Mouse (Mus musculus) limb, embryonic 15.5 days (tissue): Measurements from ENCODE around the gene Foxp2. TPM values are rescaled to one million over a fixed set of nuclear protein-coding genes. Genes with fewer than 3 reads are reported as not detected.

Experiments
- ATAC-seq: fragments of 200-750 bp; cut with Nextera tagmentation; 2 replicates; pipeline ENCODE4 v1.8.0; 2017; ENCODE audit warnings: low read depth, moderate TSS enrichment; ENCODE audit not compliant: insufficient number of reproducible peaks, low FRiP score, low TSS enrichment
- H3K27ac ChIP-seq: fragments of 300-500 bp; sonication (generic); 2 replicates; pipeline ENCODE4 v1.5.1; 2015; ENCODE audit warnings: moderate library complexity, mild to moderate bottlenecking, inconsistent platforms
- H3K27me3 ChIP-seq: fragments of 300-500 bp; sonication (generic); 2 replicates; pipeline ENCODE4 v1.6.1; 2015; ENCODE audit warnings: inconsistent platforms
- H3K36me3 ChIP-seq: fragments of 300-500 bp; sonication (generic); 2 replicates; pipeline ENCODE4 v1.6.1; 2015; ENCODE audit warnings: inconsistent platforms
- H3K4me1 ChIP-seq: fragments of 300-500 bp; sonication (generic); 2 replicates; pipeline ENCODE4 v1.6.1; 2015; ENCODE audit warnings: inconsistent platforms
- H3K4me2 ChIP-seq: fragments of 300-500 bp; sonication (generic); 2 replicates; pipeline ENCODE4 v1.6.1; 2015; ENCODE audit warnings: mild to moderate bottlenecking, inconsistent platforms
- H3K4me3 ChIP-seq: fragments of 300-500 bp; sonication (generic); 2 replicates; pipeline ENCODE4 v1.5.1; 2015; ENCODE audit warnings: mild to moderate bottlenecking, inconsistent platforms
- H3K9ac ChIP-seq: fragments of 300-500 bp; sonication (generic); 2 replicates; pipeline ENCODE4 v1.6.1; 2015; ENCODE audit warnings: inconsistent platforms
- H3K9me3 ChIP-seq: fragments of 300-500 bp; sonication (generic); 2 replicates; pipeline ENCODE4 v1.6.1; 2016; ENCODE audit warnings: inconsistent platforms
- WGBS: fragments of 180-500 bp; shearing (Covaris S2); methylation state at CpG from one replicate; pipeline ENCODE4 v1.1.7; 2015; 5-methylcytosine and 5-hydroxymethylcytosine counted together
- polyA plus RNA-seq: library from polyadenylated mRNA; unstranded; fragments of >200 nt; fragmentation: Nextera tagmentation; extraction: Ambion mirVana; gene quantifications from 2 replicates; pipeline ENCODE4 v1.2.1, GENCODE M21; 2015

Gene Foxp2
- polyA plus RNA-seq, 1 experiment from 2014 or later = 25.8 TPM

DNA sequence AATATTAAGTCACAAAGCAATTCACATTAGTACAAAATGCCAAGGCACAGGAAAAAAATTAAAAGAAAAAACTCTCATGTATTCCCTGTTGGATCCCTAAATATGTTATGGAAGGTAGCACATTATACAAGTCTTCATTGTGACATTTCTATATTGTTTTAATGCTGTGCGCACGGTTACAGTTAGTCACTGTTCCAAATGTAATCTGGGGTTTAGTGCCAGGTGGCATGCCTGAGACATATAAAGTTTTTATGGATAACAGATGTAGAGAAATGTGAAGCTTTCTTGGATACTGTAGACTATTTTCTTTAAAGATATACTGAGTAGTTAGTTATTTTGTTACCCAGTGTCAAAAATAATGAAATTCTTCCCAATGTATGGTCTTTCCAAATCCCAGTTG is 229.0 kb downstream of the Foxp2 start:
- H3K4me3 ChIP-seq = no peak overlapping the region
- no peaks in the 10 kb centered on the region for H3K27me3 ChIP-seq
- 31% methylated on average over 2 of the region's 2 CpGs for WGBS
- H3K27ac ChIP-seq = no peak overlapping the region
- no peak overlapping the region for H3K4me2 ChIP-seq
- no peaks in the 10 kb centered on the region for H3K4me1 ChIP-seq
- H3K9me3 ChIP-seq = no peaks in the 10 kb centered on the region
- no peak overlapping the region for H3K9ac ChIP-seq
- H3K36me3 ChIP-seq = no peaks in the 10 kb centered on the region
- no peak; the same call in 1 of the 2 replicates for ATAC-seq

DNA sequence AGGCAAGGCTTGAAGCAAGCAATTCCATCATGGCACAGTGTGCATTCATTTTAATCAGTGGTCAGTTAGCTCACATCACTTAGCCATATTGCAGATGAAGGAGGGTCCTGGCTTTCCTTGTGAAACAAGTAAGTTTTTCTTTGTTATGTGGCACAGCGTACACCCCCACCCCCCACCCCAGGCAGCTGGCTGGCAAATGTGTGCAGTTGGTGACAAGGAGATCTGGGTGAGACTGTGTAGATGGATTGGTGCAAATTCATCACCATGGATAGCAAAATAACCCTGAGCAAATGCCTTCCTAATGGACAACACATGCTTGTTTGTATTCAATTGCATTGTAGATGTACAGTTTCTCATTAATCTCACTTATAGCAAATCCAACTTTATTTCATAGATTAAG is 240.9 kb downstream of the Foxp2 start:
- H3K9ac ChIP-seq = no peak overlapping the region
- 38% methylated on average over 1 of the region's 1 CpGs for WGBS

DNA sequence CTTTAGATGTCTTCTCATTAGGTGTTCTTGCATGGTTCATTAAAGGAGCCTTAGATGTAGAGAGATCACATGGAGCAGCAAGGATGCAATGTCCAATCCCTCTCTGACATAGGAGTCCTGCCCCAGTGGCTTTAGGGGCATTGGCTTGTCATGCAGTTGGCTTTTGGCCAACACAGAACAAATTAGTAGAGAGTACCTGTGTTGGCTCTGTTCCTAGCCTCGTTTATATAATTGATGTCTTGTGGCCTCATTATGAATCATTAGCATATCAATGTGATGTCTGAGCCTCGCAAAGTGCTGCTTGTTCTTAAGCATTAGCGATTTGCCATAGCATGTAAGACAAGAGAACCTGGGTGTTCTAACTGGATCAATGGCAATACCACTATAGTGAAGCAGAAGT is 250.5 kb downstream of the Foxp2 start:
- H3K4me1 ChIP-seq = no peaks in the 10 kb centered on the region
- no peak overlapping the region for H3K27ac ChIP-seq
- H3K36me3 ChIP-seq = no peaks in the 10 kb centered on the region
- H3K4me3 ChIP-seq = no peak overlapping the region
- H3K4me2 ChIP-seq = no peak overlapping the region
- 61% methylated on average over 3 of the region's 3 CpGs for WGBS
- no peak for ATAC-seq
- no peak overlapping the region for H3K9ac ChIP-seq
- H3K9me3 ChIP-seq = no peaks in the 10 kb centered on the region
- no peaks in the 10 kb centered on the region for H3K27me3 ChIP-seq

More for the DNA sequence above, 240.9 kb downstream of the Foxp2 start:
- Histone ChIP-seq H3K36me3 (no peaks in the 10 kb centered on the region), H3K4me1 (no peaks in the 10 kb centered on the region), H3K9me3 (no peaks in the 10 kb centered on the region), H3K27ac (no peak overlapping the region), H3K27me3 (no peaks in the 10 kb centered on the region), H3K4me3 (no peak overlapping the region), H3K4me2 (no peak overlapping the region)
- no peak for ATAC-seq

DNA sequence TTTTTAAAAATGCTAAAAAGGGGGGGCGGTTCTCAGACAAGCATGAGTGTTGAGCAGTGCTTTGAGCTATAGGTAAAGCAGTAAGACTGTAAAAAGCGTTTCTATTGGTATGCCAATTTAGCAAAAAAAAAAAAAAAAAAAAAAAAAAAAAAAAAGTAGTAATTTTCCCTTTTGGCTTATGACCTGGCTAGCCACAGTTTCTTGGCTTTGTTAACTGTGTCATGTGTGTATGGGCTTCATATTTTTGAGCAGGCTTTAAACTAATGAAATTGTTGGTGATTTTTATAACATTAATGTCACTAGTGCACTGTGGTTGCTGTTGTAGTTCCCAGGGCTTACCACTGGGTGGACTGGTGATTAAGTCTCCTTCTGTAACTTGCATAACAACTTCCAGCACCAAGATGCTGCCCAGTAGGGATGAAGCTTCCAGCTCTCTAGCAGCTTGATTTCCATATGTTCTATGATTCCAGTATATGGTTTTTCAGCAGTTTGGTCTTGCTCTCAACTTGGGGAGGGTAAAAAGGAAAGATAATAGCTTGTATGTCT is 262.4 kb downstream of the Foxp2 start:
- Histone ChIP-seq H3K27ac (no peak overlapping the region), H3K9ac (no peak overlapping the region)
- no peak for ATAC-seq

DNA sequence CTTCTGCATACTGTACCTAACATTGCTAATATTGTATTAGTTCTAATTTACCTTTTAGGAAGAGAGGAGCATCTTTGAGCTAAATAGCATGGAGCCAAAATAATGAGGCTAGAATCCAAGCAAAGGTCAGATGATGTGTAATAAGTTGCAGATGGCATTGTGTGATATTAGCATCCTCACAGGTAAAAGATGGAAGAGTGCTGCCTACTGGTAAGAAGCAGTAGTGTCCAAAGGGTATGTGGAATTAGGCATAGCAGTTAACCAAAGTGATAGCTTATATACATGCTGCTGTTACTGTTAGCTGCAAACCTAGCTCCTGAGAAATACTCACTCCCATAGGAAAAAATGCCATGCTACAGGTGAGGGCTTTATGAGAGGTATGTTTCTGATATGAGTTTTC is 275.6 kb downstream of the Foxp2 start:
- Histone ChIP-seq H3K27ac (no peak overlapping the region), H3K9me3 (no peaks in the 10 kb centered on the region), H3K4me3 (no peak overlapping the region), H3K36me3 (no peaks in the 10 kb centered on the region), H3K4me1 (no peaks in the 10 kb centered on the region), H3K9ac (no peak overlapping the region), H3K27me3 (no peaks in the 10 kb centered on the region), H3K4me2 (no peak overlapping the region)
- ATAC-seq = no peak

More for the DNA sequence above, 262.4 kb downstream of the Foxp2 start:
- H3K4me3 ChIP-seq = no peak overlapping the region
- no peaks in the 10 kb centered on the region for H3K4me1 ChIP-seq
- 78% methylated on average over 2 of the region's 2 CpGs for WGBS
- no peaks in the 10 kb centered on the region for H3K9me3 ChIP-seq
- no peaks in the 10 kb centered on the region for H3K27me3 ChIP-seq
- no peak overlapping the region for H3K4me2 ChIP-seq
- H3K36me3 ChIP-seq = no peaks in the 10 kb centered on the region

DNA sequence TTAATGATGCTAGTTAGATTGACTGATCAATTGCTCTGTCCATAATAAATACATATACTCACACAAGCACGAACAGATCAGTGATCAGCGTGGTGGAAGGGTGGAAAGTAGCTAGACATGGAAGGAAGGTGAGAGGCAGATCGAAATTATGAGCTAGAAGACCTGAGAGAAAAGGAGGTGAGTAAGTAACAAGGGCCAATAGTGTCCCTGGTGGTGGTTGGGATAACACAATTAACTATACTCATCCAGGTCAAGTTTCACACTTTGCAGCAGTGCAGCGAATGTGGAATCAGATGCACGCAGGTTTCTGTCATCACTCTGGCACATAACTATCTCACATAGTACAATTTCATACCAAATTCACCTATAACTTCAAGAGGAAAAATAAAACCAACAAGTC is 291.7 kb downstream of the Foxp2 start:
- ATAC-seq = no peak
- H3K9me3 ChIP-seq = no peaks in the 10 kb centered on the region
- H3K4me3 ChIP-seq = no peak overlapping the region
- no peaks in the 10 kb centered on the region for H3K27me3 ChIP-seq
- 68% methylated on average over 5 of the region's 5 CpGs for WGBS
- H3K4me1 ChIP-seq = 0 out of 2 replicates have a peak, but pooled peaks cover 6% of the 10 kb centered on the region
- H3K4me2 ChIP-seq = no peak overlapping the region
- no peaks in the 10 kb centered on the region for H3K36me3 ChIP-seq
- H3K27ac ChIP-seq = no peak overlapping the region
- no peak overlapping the region for H3K9ac ChIP-seq

DNA sequence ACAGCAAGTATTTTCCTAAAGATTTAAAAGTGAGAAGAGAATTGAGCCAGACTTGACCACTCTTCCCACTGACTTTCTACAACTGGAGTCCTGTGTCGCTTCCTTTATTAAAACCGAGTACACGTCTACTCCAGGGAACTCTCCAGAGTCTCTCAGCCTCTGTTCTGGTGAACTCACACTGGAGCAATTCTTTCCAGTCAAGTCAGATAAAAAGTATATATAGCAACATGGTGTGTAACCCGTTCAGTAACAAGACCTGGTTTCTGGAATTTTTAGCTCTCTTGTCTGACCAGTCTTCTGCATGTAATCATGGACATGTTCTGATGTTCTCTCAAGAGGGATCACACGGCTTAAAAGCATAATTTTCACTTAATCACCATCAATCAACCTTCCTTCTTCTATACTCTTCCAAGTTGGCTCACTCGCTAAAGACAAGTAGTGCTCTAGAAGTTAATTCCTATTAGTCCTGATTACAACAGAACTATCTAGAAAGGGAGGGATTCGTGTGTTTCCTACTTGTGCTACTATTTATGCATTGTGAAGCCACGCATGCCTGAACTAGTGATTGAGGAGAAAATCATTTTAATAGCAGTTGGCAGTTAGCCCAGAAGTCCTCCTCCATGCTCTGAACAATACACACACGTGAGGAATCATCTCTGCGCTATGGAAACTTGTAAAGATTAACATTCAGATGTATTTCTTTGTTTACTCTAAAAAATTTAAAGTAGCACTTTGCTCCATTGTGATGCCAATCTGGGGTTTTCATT is 341.2 kb downstream of the Foxp2 start:
- WGBS = 51% methylated on average over 10 of the region's 10 CpGs
- no peak overlapping the region for H3K9ac ChIP-seq
- no peak overlapping the region for H3K4me2 ChIP-seq
- H3K27me3 ChIP-seq = no peaks in the 10 kb centered on the region
- H3K36me3 ChIP-seq = no peaks in the 10 kb centered on the region
- no peaks in the 10 kb centered on the region for H3K9me3 ChIP-seq
- no peaks in the 10 kb centered on the region for H3K4me1 ChIP-seq
- ATAC-seq = no peak
- no peak overlapping the region for H3K4me3 ChIP-seq
- no peak overlapping the region for H3K27ac ChIP-seq

DNA sequence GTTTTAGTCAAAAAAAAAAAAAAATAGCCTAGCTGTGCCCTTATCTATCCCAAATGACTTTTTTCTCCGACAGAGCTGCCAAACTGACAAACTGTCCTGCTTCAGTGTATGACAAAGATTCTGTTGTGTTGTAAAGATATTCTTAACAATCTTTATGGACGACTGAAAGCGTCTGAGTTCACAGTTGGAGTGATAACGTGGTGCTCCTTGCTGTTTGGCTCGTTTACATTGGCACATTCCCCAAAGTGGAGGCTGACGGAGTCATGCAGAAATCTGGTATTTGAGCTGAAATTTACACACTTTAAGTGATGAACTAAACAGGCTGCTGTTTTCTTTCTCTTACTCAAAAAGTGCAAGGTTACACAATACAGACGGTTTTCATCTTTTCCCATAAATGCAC is 356.2 kb downstream of the Foxp2 start:
- WGBS = 21% methylated on average over 7 of the region's 7 CpGs
- H3K4me2 ChIP-seq = 0 out of 2 replicates have a peak overlapping the region, but pooled peaks have one; percentile 4
- no peak for ATAC-seq

DNA sequence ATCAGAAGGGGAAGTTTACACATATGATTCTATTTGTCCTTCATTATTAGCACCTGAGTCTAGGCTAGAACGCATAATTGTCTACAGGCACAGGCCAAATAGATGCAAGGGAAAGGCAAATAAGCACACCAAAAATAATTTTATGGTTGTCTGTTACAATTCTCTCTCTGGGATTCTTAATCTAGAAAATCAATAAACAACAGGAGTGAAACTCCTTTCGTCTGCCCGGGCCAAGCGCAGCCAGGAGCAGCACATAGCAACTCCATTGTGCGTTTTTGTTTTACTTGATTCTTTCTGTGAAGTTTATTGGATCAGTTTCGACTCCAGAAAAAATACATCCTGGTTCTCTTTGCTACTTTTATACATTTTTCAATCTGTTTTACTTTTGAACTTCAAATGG is 356.7 kb downstream of the Foxp2 start:
- Histone ChIP-seq H3K4me1 (no peaks in the 10 kb centered on the region; the same call in 1 of the 2 replicates), H3K9me3 (no peaks in the 10 kb centered on the region), H3K27me3 (no peaks in the 10 kb centered on the region), H3K4me3 (no peak overlapping the region), H3K4me2 (0 out of 2 replicates have a peak overlapping the region, but pooled peaks have one; percentile 4), H3K9ac (no peak overlapping the region), H3K27ac (no peak overlapping the region), H3K36me3 (no peaks in the 10 kb centered on the region)
- ATAC-seq = no peak
- 40% methylated on average over 6 of the region's 6 CpGs for WGBS

More for the DNA sequence above, 356.2 kb downstream of the Foxp2 start:
- H3K4me1 ChIP-seq = no peaks in the 10 kb centered on the region; the same call in 1 of the 2 replicates
- no peaks in the 10 kb centered on the region for H3K36me3 ChIP-seq
- no peaks in the 10 kb centered on the region for H3K9me3 ChIP-seq
- H3K27ac ChIP-seq = no peak overlapping the region
- no peaks in the 10 kb centered on the region for H3K27me3 ChIP-seq
- H3K9ac ChIP-seq = no peak overlapping the region
- no peak overlapping the region for H3K4me3 ChIP-seq

DNA sequence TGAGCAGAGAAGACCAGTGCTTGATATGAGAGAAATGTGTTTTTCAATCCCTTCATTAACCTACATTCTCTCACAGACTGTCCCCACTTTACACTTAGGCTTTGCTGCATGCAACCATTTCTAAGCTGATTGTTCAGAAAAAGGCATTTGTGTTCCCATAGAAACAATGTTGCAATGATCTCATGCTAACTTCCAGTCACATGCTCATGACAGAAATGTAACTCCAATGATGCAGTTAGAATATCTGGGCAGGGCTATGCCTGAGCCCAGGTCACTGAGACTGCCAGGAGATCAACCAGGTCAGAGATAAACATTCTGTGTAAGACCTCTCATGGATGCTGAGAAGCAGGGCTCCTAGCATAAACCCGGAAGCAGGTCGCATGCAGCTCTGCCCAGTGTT is 367.0 kb downstream of the Foxp2 start:
- Histone ChIP-seq H3K4me1 (no peaks in the 10 kb centered on the region), H3K9ac (no peak overlapping the region), H3K27ac (no peak overlapping the region), H3K4me3 (no peak overlapping the region), H3K27me3 (no peaks in the 10 kb centered on the region), H3K36me3 (no peaks in the 10 kb centered on the region), H3K9me3 (no peaks in the 10 kb centered on the region), H3K4me2 (no peak overlapping the region)
- no peak for ATAC-seq
- WGBS = 81% methylated on average over 2 of the region's 2 CpGs

DNA sequence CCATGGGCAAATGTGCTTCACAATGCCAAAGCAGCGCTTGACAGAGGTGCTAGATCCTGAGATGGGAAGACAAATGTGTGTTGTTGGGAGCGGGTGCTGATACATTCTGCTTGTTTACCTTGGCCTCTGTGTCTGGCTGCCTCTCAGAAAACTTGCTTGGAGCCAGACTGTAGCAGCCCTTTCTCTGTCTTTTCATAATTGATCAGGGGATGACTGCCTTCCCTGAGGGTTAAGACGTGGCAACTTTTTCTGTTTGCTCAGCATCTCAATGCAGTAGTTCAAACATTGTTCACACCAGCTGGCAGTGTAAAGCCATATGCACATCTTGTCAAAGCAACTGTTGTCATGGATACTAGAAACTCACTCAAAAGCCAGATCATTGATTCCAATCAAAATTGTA is 384.1 kb downstream of the Foxp2 start:
- Histone ChIP-seq H3K9ac (no peak overlapping the region), H3K27ac (no peak overlapping the region), H3K9me3 (no peaks in the 10 kb centered on the region), H3K4me2 (no peak overlapping the region), H3K27me3 (no peaks in the 10 kb centered on the region), H3K4me1 (no peaks in the 10 kb centered on the region), H3K4me3 (no peak overlapping the region), H3K36me3 (no peaks in the 10 kb centered on the region)
- no peak for ATAC-seq
- 55% methylated on average over 3 of the region's 3 CpGs for WGBS

DNA sequence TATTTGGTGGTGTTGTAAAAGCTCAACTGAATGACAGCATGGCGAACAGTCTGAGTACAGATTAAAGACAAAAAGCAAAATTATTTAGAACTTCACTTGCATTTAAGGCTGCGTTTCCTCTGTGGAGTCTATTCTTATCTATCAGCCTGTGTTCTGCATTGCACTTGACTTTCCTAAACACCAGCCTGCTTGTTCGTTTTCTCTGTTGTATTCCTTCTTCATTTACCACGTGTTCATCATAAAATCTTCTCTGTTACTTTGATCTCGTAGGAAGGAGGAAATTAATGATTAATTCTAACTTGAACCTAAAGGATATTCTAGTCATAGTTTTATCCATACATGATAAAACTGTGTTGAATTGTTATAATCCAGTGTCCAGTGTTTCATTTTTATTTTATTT is 392.9 kb downstream of the Foxp2 start:
- ATAC-seq = no peak
- Histone ChIP-seq H3K36me3 (no peaks in the 10 kb centered on the region), H3K4me2 (no peak overlapping the region), H3K27ac (no peak overlapping the region), H3K9me3 (no peaks in the 10 kb centered on the region), H3K27me3 (no peaks in the 10 kb centered on the region), H3K4me3 (no peak overlapping the region), H3K9ac (no peak overlapping the region), H3K4me1 (no peaks in the 10 kb centered on the region)
- 76% methylated on average over 5 of the region's 5 CpGs for WGBS
